Mouse (Mus musculus): Measurements from ENCODE around the gene Hamp.
"Not testable (repeated sequence)": the region's sequence is repeated elsewhere in the genome, so short reads cannot be mapped to it uniquely, and the experiment has no call there.

Gene Hamp

DNA sequence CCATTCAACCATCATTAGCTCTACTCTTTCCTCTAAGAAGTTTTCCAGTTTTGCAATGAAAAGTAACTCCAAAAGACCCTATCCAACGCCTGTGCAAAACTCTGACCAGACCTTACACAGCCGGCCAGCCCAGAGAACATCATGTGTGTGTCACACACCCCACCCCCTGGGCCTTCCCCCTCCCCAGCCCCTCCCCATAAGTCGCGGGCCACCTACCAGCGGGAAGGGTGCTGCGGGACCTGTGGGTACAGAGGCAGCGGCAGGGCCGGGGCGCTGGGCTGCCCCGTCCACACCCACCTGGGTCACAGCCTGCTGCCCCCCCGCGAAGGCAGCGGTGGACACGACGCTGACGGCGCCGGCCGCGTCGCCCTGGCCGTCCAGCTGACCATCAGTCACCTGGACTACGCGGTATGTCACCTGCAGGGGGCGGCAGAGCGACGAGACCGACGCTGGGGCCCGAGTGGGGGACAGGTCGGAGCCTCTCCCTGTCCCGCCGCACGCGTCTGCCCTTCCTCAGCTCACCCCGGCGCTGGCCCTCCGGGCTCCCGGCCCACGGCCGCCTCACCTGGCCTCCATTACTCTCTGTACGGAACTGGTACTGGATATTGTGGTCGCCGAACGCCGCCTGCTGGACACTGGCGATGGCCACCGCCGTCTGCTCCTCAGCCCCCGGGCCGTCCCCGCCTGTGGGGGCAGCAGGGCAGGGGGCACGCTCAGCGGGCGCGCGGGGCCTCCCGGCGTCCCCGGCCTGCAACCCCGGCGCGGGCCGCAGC lies 11.9 kb upstream of the Hamp start:
- DNase-seq = peak; percentile 91

DNA sequence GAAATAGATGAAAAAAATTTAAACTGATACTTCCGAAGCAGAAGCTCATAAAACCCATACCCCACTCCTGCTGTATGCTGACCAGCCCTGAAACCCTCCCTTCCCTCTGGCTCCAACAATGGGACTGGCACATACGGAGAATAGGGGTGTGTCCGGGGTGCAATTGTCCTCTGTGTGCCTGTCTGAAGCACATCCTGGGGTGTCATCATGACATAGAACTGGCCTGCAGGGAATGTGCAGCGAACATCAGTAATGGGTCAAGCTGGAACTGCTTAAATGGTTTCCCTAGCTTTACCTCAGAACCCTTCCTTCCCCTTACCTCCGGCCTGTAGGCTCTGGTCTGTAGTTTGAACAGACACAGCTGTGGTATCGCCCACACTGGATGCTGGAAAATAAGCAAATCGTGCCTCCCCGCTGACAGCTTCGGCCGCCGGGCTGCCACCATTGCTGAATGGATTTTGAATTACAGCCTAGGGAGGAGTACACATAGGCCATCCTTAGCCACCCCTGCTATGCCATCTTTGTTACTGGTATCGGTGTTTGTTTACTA lies 11.2 kb upstream of the Hamp start:
- no peak for DNase-seq

DNA sequence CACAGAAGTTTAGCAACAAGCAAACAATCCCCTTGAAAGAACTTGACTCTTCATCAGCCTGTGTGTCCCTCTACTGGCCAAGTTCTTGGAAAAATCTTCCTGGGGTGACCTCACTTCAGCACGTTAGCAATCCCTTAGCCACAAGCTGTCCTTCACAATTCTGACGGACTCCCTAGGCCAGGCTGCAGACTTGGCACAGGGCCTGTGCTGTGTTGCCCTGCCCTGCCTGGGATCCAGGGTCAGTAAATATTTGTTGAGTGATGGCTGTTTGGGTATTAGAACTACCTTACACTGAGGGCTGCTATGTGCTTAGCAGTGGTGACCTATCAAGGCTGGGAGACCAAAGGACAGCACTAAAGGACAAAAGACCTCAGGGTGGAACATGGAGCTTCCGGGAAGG lies 10.2 kb upstream of the Hamp start:
- DNase-seq = no peak

DNA sequence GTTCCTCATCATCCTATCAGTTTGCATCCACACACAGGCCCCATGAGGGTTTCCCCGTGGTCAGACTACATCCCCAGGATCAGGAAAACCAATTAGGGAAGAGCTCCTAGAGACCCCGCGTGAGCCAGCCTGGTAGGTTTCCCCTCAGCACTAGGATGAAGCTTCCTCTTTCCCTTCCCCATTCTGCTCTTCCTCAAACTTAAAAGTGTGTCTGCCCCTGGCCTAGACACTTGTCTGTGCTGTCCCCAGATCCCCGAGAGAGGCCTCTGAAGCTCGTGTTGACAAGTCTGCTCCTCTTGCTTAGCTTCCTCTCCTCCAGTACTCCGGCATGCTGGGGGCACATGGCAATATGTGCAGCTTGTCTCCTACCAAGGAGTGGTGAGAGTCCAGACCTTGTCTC lies 9.6 kb upstream of the Hamp start:
- no peak for DNase-seq

DNA sequence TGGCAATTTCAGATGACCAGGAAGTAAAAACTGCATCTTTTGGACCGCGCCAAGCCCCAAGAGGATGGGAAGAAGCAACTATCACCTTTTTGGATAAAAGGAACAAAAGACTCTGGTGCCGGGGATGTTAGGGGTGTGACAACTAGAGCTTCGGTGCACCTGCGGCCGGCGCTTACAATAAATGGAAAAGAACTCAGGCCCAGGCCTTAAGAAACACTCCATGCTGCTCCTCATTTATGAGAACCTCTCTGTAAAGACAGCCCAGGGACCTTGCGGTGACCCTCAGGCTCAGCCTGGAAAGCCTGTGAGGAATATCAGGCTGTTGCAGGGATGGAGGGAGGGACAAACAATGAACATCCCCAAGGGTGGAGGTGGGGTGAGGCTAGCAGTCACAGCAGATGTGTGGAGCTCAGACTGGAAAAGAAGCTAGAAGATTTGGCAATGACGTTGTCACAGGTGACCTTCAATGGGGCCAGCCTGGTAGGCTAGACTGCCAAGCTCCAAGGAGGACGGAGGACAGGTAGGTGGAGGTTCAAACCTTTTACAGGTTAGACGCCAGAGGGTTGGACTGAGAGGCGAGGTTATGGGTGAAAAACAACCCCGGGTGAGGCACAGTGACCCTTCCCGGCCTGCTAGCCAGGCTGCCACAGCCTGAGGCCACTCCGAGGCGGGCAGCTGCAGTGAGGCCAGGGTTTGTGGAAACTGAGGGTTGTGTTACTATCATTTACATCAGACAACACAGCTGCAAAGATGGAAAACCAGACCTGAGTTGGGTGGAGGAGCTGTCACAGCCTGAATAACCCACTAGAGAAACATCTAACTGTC lies 8.8 kb upstream of the Hamp start:
- DNase-seq = no peak

DNA sequence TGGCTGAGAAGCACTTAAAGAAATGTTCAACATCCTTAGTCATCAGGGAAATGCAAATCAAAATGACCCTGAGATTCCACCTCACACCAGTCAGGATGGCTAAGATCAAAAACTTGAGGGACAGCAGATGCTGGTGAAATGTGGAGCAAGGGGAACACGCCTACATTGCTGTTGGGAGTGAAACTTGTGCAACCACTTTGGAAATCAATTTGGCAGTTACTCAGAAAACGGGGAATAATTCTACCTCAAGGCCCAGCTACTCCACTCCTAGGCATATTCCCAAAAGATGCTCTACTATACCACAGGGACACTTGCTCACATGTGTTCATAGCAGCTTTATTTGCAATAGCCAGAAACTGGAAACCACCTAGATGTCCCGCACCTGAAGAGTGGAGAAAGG lies 6.1 kb upstream of the Hamp start:
- not testable (repeated sequence) for DNase-seq

DNA sequence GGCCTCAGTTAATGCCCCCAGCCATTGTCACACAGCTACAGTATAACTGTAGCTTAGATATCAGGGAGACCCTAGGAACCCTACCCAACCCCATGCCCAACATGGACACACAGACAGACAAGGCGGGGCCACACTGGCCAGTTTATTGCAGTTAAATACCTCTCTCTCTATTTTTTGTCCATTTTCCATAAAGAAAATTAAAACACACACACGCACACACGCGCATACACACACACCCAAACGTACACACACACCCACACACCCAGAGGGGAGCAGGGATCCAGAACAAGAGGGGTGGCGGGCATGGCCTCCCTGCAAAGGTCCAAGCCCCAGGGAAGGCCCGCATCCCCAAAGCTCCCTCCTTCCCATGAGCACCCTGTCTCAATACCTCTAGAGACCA lies 2.0 kb upstream of the Hamp start:
- DNase-seq = no peak

DNA sequence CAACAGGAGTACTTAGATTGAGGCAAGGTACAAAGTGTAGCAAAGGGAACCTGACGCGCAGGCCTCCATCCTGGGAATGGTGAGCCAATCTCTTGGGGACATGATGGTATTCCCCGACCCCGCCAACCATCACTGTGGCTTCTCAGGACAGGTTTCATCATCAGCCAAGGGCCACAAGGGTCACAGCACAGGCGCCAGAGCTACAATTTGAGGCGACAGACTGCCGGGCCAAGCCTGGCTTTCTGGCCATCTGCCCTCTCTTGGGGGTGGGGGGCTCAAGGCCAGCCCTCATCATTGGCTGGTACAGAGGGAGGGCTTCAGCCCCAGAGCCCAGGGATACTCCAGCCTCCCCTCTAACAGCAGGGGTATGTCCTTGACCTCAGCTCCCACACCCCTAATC lies 1.6 kb upstream of the Hamp start:
- not testable (repeated sequence) for DNase-seq

DNA sequence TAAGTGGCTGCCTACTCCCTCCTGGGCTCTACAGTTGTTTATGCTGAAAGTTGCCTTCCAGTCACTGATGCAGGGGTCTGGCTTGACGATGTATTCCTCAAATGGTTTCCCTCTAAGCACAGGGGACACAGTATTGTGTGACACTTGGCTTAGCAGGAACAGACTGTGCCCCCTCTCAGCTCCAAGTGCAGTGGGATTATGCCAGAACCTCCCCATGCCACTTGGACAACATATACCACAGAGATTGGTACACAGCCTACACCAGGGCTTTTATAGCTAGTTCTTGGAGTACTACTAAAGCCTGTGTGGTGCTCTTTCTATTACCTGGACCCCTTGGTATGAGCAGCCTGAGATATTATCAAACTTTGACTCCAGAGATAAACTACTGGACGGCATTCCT lies 874 bp upstream of the Hamp start:
- not testable (repeated sequence) for DNase-seq

DNA sequence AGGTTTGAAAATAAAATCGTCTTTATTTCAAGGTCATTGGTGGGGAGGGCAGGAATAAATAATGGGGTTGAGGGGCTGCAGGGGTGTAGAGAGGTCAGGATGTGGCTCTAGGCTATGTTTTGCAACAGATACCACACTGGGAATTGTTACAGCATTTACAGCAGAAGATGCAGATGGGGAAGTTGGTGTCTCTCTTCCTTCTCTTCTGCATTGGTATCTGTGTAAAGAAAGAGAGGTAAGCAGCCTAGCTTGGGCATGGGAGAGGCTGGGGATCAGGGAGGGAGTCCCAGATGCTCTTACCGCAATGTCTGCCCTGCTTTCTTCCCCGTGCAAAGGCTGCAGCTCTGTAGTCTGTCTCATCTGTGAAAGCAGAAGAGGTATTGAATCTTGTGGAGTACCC lies 1.5 kb downstream of the Hamp start:
- not testable (repeated sequence) for DNase-seq

DNA sequence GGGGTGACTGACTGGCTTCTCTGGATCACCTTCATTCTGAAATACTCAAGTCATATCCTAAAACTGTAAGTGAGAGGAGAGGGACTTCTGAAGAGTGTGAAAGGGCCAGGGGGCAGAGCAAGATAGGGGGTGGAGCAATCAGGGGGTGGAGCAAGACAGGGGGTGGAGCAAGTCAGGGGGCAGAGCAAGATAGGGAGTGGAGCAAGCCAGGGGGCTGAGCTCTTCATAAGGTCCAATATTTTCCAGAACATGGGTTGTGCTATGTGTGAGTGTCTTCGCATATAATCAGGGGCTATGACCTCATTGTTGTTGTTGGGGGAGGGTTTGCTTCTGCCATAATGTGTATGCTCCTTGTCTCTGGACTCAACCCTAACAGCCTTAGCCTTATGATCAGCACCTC lies 3.8 kb downstream of the Hamp start:
- not testable (repeated sequence) for DNase-seq

DNA sequence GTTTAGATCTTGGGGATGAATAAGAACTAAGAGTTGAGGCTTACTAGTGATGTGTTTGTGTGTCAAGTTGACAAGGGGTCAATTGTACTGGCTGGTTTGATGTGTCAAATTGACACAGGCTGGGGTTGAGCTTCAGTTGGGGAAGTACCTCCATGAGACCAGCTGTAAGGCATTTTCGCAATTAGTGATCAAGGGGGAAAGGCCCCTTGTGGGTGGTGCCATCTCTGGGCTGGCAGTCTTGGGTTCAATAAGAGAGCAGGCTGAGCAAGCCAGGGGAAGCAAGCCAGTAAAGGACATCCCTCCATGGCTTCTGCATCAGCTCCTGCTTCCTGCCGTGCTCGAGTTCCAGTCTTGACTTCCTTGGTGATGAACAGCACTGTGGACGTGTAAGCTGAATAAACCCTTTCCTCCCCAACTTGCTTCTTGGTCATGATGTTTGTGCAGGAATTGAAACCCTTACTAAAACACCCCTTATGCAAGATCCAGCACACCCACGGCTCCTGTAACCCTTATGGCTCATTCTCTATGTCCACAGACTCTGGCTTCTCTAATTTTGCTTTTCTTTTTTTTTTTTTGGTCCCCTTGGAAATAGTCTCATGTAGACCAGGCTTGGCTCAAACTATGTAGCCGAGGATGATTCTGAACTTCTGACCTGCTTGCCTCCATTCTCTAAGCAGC lies 8.3 kb downstream of the Hamp start:
- not testable (repeated sequence) for DNase-seq

DNA sequence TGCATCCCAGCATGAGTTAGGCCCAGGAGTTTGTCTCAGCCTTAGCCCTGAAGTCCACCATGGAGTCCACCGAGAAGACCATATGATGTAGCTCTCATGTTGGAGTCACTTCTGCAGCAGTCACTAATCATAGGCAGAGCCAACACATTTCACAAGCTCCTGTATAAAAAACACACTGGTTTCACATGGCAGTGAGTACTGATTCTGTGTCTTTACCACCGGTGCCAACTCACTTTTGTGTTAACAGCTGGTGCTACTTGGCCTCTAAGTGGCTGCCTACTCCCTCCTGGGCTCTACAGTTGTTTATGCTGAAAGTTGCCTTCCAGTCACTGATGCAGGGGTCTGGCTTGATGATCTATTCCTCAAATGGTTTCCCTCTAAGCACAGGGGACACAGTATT lies 19.3 kb downstream of the Hamp start, which contains the start of gene Hamp2:
Gene Hamp2, minus strand, starts transcription at position 101 of the 400 bp plus-strand sequence.
- not testable (repeated sequence) for DNase-seq

DNA sequence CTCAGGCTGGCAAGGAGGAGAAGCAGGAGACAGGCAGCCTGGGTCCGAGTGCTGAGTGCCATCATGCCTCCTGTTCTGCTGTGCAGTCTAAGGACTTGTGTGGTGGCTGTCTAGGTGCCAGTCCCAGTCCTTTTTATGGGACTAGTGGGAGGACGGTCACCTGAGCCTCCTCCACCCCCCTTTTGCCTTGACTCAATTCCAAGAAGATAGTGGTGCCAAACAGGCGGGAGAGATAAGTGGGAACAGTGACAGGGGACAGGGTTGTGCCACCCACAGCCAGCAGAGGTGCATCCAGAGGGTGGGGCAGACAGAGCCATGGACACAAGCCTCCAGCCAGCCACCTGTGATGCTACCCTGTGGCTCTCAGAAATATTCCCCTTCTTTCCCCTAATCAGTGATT lies 19.8 kb downstream of the Hamp start:
- no peak for DNase-seq

DNA sequence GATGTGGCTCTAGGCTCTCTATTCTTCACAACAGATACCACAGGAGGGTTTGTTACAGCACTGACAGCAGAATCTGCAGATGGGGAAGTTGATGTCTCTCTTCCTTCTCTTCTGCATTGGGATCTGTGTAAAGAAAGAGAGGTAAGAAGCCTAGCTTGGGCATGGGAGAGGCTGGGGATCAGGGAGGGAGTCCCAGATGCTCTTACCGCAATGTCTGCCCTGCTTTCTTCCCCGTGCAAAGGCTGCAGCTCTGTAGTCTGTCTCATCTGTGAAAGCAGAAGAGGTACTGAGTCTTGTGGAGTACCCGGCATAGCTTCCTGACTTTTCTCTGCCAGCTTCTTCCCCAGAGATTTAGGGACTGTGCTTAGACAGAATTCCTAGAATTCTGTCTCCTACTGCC lies 21.3 kb downstream of the Hamp start:
- not testable (repeated sequence) for DNase-seq

DNA sequence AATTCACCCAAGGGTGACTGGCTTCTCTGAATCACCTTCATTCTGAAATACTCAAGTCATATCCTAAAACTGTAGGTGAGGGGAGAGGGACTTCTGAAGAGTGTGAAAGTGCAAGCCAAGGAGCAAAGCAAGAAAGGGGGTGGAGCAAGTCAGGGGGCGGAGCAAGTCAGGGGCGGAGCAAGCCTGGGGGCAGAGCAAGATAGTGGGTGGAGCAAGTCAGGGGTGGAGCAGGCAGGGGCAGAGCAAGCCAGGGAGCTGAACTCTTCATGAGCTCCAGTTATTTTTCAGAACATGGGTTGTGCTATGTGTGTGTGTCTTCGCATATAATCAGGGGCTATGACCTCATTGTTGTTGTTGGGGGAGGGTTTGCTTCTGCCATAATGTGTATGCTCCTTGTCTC lies 23.6 kb downstream of the Hamp start:
- no peak for DNase-seq

DNA sequence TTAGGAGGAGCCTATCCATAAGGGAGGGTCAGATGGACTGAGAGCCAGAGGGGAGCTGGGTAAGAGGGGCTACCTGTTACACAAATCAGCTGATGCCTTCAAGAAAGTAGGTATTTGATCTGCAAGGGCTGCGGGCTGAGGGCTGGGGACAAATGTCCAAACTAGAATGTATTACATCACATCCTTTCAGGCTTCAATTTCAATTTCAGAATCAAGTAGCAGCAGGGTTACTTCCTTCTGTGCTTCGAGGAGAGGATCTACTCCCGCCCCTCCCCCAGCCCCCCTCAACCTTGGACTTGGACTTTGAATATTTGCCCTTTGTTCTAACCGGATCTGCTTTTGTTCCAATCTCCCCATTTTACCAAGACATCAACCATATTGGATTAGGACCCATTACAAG lies 26.6 kb downstream of the Hamp start:
- DNase-seq = no peak

DNA sequence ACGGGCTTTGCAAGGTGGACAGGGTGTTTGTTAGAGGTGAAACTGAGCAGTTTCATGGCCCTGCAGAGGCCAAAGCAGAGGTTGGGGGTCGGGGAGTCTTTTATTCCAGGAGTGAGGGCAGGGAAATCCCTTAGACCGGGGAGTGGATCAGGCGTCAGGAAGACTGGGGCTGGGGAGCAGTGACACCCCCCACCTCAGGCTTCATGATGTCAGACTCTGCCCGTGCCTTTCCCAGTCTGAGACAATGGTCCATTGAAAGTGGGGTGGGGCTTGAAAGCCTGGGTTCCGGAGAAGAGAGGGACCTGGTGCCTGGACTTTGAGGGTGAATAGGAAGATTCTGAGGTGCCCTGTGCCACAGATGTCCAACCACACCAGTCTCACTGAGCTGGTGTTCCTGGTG lies 27.1 kb downstream of the Hamp start:
- DNase-seq = no peak

DNA sequence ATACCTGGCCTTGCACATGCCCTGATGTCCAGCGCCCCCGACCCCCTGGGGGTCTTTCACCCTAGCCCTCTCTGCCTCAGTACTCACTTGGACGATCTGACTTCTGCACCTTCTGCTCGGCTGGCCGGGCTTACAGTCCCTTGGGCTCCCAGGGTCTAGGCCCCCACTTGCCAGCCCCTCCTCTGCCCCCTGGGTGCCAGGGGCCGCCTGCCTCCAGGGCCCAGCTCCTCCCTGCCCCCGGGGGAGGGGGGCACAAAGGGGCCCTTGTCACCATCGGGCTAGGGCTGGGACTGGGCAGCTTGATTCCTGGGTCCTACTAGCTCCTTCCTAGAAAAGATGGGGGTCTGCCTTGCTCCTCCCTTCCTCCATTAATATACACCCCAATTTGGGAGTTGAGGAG lies 29.1 kb downstream of the Hamp start, which contains the start of gene Mag:
Gene Mag, minus strand, starts transcription at position 142 of the 400 bp plus-strand sequence.
- no peak for DNase-seq

DNA sequence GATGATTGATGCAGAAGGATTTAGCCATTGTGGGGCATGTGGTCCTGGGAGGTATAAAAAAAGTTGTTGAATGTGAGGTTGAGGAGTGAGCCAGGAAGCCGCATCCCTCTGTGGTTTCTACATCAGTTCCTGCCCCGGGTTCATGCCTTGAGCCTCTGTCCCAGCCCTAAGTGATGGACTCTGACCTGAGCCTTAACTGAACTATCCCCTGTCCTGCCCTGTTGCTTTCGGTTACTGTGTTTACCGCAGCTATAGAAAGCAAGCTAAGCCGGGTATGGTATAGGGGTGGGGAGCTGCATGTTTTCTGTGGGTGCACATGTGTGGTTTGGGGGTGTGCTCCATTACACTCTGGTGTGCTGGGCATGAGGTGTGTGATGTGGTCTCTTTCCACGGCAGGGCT lies 34.1 kb downstream of the Hamp start:
- DNase-seq = no peak

DNA sequence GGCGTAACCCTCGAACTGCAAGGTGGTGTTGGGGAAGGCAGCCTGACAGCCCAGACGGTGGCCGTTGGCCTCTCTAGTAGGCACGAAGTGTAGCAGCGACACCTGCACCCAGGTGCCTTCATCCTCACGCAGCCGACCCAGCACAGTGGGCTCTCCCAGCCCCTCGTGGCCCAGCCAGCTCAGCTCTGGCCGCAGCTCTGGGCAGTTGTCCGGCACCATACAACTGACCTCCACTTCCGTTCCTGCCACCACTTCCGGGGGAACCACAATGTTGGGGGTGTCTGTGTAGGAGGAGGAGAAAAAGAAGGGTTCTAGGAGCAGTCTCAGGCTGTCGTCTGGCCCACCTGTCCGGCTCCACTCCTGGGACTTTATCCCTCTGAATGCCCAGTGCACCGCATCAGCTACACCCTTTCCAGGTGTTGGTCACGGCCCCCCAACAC lies 34.8 kb downstream of the Hamp start:
- no peak for DNase-seq

DNA sequence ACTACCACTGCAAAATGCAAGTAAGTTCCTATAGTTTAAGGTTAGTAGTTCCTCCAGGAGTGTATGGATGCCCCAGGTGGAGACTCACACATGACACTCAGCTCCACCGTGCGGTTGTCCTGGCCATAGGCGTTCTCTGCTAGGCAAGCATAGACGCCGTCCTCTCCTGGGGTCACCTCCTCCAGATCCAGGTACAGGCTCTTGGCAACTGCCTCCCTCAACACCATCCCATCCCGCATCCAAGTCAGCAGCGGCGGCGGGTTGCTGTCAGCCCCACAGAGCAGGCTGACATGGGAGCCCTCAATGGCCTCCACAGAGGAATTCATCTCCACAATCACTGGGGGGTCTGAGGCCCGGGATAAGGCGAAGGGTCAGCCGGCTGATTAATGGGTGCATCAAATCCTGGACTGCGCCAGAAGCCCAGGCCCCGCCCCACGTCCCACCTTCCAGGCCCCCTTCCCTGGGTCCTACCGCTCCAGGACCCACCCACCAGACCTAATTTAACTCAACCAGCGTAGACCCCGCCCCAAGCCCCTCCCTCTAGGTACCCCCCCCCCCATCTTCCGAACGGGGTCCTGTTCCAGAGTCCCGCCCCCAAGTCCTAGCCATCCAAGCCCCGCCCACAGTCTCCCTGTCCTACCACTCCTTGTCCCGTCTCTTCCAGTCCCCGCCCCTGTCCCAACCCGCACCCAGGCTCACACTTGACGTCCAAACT lies 35.4 kb downstream of the Hamp start:
- peak; percentile 53 for DNase-seq

DNA sequence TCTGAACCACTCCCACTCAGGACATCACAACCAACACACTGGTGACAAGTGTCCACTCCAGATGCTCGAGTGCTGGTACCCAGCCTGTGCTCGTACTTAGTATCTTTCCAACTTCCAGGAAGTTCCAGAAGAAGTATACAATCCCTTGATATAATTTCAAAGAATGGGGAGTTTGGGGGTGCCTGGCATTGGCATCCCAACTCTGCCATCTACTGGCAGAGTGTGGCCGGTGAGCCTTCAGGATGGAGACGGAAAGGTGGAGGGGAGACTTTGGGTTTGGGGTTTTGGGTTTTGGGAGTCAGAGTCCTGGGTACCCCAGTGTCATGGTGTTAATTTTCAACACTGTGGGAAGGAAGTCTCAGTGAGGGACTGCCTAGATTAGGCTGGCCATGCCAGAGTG lies 39.8 kb downstream of the Hamp start:
- DNase-seq = no peak
